Mouse (Mus musculus) liver, embryonic 14.5 days (tissue): ENCODE data around the gene Daam2. TPM values are rescaled to one million over a fixed set of nuclear protein-coding genes. Genes with fewer than 3 reads are reported as not detected.

Source experiments
- ATAC-seq: fragments of 200-750 bp; cut with Nextera tagmentation; 2 replicates; pipeline ENCODE4 v1.8.0; 2017; ENCODE audit warnings: moderate number of reproducible peaks, mild to moderate bottlenecking, moderate library complexity; ENCODE audit not compliant: insufficient read depth
- DNase-seq, 3 experiments: peaks; one replicate each; pipeline ENCODE4 v3.0.0-alpha.2; 2012 to 2013; ENCODE audit warnings: low read depth in 3 of 3, low spot score in 3 of 3
- H3K27ac ChIP-seq: fragments of 300-500 bp; sonication (generic); 2 replicates; pipeline ENCODE4 v1.5.1; 2014; ENCODE audit warnings: moderate library complexity, mild to moderate bottlenecking, control low read depth, inconsistent platforms
- H3K27me3 ChIP-seq: fragments of 300-500 bp; sonication (generic); 2 replicates; pipeline ENCODE4 v1.6.1; 2014; ENCODE audit warnings: mild to moderate bottlenecking, low read length, moderate library complexity; ENCODE audit not compliant: control insufficient read depth, insufficient read depth
- H3K36me3 ChIP-seq: fragments of 300-500 bp; sonication (generic); replicated peaks from 2 replicates; pipeline ENCODE4 v1.6.1; 2014; ENCODE audit warnings: low read depth; ENCODE audit not compliant: control insufficient read depth, insufficient read depth
- H3K4me1 ChIP-seq, 2 experiments: fragments of 200-500 bp in 1 of 2; fragments of 300-500 bp in 1 of 2; sonication (generic) in 1 of 2; replicated peaks; 2 replicates each; pipeline ENCODE4 v1.6.1; 2012 to 2014; ENCODE audit warnings: antibody characterized with exemption in 1 of 2, inconsistent platforms in 1 of 2, low read length in 1 of 2; ENCODE audit not compliant: control insufficient read depth in 2 of 2, insufficient read depth in 2 of 2
- H3K4me2 ChIP-seq: fragments of 300-500 bp; sonication (generic); 2 replicates; pipeline ENCODE4 v1.6.1; 2014; ENCODE audit warnings: low read depth, mild to moderate bottlenecking, control low read depth, moderate library complexity
- H3K4me3 ChIP-seq, 2 experiments: fragments of 200-500 bp in 1 of 2; fragments of 300-500 bp in 1 of 2; sonication (generic) in 1 of 2; 2 replicates each; pipeline ENCODE4 v1.5.1; 2012 to 2014; ENCODE audit warnings: low read depth in 2 of 2, low read length in 2 of 2, mild to moderate bottlenecking in 2 of 2, control low read depth in 1 of 2, inconsistent platforms in 1 of 2, moderate library complexity in 1 of 2; ENCODE audit not compliant: insufficient read depth in 1 of 2
- H3K9ac ChIP-seq: fragments of 300-500 bp; sonication (generic); replicated peaks from 2 replicates; pipeline ENCODE4 v1.6.1; 2014; ENCODE audit warnings: mild to moderate bottlenecking, control low read depth, moderate library complexity
- H3K9me3 ChIP-seq: fragments of 300-500 bp; sonication (generic); 2 replicates; pipeline ENCODE4 v1.6.1; 2016; ENCODE audit warnings: low read length, mixed read lengths; ENCODE audit not compliant: control insufficient read depth
- CTCF ChIP-seq: IDR thresholded peaks from 2 replicates; pipeline ENCODE4 v1.5.1; 2016; ENCODE audit warnings: antibody characterized with exemption, low read depth, control low read depth
- EP300 ChIP-seq: IDR thresholded peaks from 2 replicates; pipeline ENCODE4 v1.6.1; 2016; ENCODE audit warnings: antibody characterized with exemption, low read depth
- WGBS: fragments of 180-500 bp; shearing (Covaris S2); extraction: QIAGEN DNeasy Blood & Tissue Kit; methylation state at CpG from one replicate; pipeline ENCODE4 v1.1.7; 2014; ENCODE audit not compliant: insufficient replicate concordance; 5-methylcytosine and 5-hydroxymethylcytosine counted together
- polyA plus RNA-seq, 2 experiments: library from polyadenylated mRNA; depleted of rRNA in 1 of 2; stranded (reverse) in 1 of 2; unstranded in 1 of 2; fragments of >200 nt; fragmentation: Nextera tagmentation in 1 of 2; extraction: Ambion mirVana in 1 of 2; gene quantifications; 2 replicates each; pipeline versions ENCODE4 v1.2.1 to v1.2.3; 2012 to 2014

Gene Daam2
- polyA plus RNA-seq, 2 experiments: 0.14 to 0.39 TPM

DNA sequence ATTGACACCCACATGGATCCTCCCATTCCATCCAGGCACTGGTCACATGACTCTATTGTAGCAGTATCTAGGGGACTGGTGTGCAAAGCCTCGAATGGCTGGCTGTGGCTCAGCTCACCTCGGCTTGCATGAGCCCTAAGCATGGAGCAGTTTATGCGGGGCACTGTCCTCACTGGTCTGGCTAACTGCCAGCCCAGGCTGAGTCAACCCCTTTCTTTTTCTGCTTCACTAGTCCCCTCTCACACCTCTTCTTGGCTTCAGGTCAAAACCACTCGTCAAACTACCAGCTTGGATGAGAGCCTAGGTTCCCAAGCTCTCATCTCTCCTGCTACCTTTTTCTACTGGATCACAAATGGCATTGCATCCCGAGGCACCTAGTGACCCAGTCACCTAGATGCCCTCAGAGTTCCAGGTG lies 51.5 kb downstream of the Daam2 start:
- no peaks in the 10 kb centered on the region for H3K9me3 ChIP-seq
- WGBS: 38% methylated on average over 5 of the region's 5 CpGs
- no peak overlapping the region for H3K9ac ChIP-seq
- H3K4me2 ChIP-seq: no peak overlapping the region
- H3K4me1 ChIP-seq: no peaks in the 10 kb centered on the region
- no peak overlapping the region for H3K27ac ChIP-seq
- no peak for TF ChIP-seq CTCF
- no peak for TF ChIP-seq EP300
- ATAC-seq (no peak), DNase-seq (no peak)
- no peaks in the 10 kb centered on the region for H3K27me3 ChIP-seq
- no peaks in the 10 kb centered on the region for H3K36me3 ChIP-seq
- H3K4me3 ChIP-seq: no peak overlapping the region

DNA sequence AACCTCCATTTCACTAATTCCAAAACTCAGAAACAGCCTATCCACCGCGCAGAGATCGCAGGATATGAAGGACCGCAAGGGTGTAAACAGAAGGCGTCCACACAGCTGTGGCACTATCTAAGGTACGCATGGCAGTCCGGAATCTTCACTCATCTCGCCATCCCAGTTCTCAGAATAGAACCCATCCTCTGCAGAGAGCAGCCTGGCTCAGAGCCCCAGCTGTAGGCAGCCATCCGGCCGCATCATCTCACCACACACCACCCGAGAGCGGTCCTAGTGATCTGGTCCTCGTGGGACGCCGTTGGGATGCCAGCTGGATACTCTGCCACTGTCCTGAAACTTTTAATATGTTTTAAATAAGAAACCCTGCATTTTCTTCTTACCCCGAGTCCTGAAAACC lies 54.7 kb downstream of the Daam2 start:
- Histone ChIP-seq H3K4me3 (no peak overlapping the region), H3K4me2 (no peak overlapping the region), H3K9me3 (no peaks in the 10 kb centered on the region), H3K4me1 (no peaks in the 10 kb centered on the region), H3K27me3 (no peaks in the 10 kb centered on the region), H3K27ac (no peak overlapping the region), H3K9ac (no peak overlapping the region), H3K36me3 (no peaks in the 10 kb centered on the region)
- DNase-seq: no peak
- 76% methylated on average over 16 of the region's 16 CpGs for WGBS
- TF ChIP-seq EP300 (no peak), CTCF (no peak)
- no peak for ATAC-seq

DNA sequence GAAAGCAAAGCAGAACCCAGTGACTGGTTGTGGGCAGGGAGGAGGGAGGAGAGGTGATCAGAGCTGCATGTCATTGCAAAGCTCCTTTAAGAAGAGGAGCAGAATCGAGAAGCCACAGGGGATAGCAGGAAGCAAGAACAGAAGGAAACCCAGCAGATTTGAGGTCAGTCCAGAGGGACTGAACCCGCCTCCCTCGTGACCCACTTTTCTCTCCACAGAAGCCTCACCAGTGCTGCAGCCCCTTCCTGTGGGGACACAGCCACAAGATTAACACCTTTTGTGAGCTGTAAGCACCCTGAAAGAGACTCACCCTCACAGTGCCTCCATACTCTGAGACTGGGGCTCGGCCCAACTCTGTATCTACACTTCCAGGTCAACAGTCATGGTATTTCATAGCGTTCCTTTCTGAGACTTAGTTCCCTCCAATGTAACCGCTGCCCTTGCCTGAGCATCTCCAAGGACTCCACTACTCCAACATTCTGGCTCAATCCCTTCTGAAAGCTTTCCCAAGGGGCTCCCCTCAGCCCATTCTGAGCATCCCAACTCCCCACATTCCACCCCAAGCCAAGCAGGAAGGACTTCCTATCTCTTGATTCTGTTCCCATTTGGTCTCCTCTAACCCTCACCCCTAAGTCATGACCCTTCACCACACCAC lies 60.8 kb downstream of the Daam2 start:
- H3K4me3 ChIP-seq: no peak overlapping the region
- H3K9ac ChIP-seq: no peak overlapping the region
- no peak overlapping the region for H3K4me2 ChIP-seq
- ATAC-seq (no peak), DNase-seq (no peak)
- H3K4me1 ChIP-seq: no peaks in the 10 kb centered on the region
- WGBS: 31% methylated on average over 6 of the region's 6 CpGs
- no peaks in the 10 kb centered on the region for H3K9me3 ChIP-seq
- TF ChIP-seq CTCF (no peak), EP300 (no peak)
- no peaks in the 10 kb centered on the region for H3K27me3 ChIP-seq
- H3K36me3 ChIP-seq: no peaks in the 10 kb centered on the region
- no peak overlapping the region for H3K27ac ChIP-seq

DNA sequence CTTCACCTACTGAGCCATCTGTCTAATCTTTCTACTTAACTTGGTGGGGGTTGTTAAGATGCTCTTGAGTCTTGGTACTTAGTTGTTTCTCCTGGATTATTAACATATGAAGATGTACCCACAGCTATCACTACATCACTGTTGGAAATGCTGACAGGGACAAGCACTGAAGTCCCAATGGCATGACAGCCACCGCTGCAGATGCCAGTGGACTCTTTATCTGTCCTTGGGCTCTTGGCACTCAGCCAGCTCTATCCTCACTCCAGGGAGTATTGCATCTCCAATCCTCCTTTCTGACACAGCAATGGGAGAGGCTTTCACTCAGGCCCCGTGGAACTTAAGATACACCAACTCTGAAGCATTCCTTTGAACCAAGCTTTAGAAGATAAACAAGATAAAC lies 63.9 kb downstream of the Daam2 start:
- H3K4me1 ChIP-seq: no peaks in the 10 kb centered on the region
- H3K4me2 ChIP-seq: no peak overlapping the region
- no peaks in the 10 kb centered on the region for H3K36me3 ChIP-seq
- DNase-seq (no peak), ATAC-seq (no peak)
- no peak for TF ChIP-seq CTCF
- no peak for TF ChIP-seq EP300
- no peaks in the 10 kb centered on the region for H3K9me3 ChIP-seq
- H3K4me3 ChIP-seq: no peak overlapping the region
- WGBS: 47% methylated on average over 2 of the region's 2 CpGs
- H3K27me3 ChIP-seq: no peaks in the 10 kb centered on the region
- no peak overlapping the region for H3K27ac ChIP-seq
- H3K9ac ChIP-seq: no peak overlapping the region

DNA sequence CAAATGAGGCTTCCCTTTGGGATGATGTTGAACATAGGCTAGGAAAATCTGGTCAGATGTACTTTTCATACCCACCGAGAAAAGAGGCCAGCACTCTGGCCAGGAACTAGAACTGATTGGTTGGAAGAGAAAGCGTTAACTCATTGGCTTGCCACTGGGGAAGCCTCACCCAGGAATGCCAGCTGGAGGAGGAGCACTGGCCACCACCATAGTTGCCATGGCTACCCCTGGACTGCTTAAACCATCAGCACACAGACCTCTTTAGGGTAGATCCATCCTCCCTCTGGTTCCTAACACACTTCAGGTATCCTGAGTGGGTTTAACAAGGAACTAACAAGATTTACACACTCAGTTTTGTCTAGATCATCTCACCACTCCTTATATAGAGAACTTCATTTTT lies 64.5 kb downstream of the Daam2 start:
- TF ChIP-seq EP300 (no peak), CTCF (no peak)
- Histone ChIP-seq H3K4me2 (no peak overlapping the region), H3K4me1 (no peaks in the 10 kb centered on the region), H3K27ac (no peak overlapping the region), H3K9ac (no peak overlapping the region), H3K36me3 (no peaks in the 10 kb centered on the region), H3K4me3 (no peak overlapping the region), H3K27me3 (no peaks in the 10 kb centered on the region), H3K9me3 (no peaks in the 10 kb centered on the region)
- 77% methylated on average over 2 of the region's 2 CpGs for WGBS
- no peak for ATAC-seq
- DNase-seq: no peak
